Mouse (Mus musculus): ENCODE results near the gene Fosb. TPM values are rescaled to one million over a fixed set of nuclear protein-coding genes. Genes with fewer than 3 reads are reported as not detected.
A peak's percentile ranks its signal among the peaks of the same experiment; 100 is the strongest.

Fosb gene
- total and polyA plus RNA-seq, 2 experiments from 2014 or later, result 0.11 to 0.38 TPM

GRCm38 (mm10) chr7:19343210-19343808, 33.5 kb upstream of the Fosb start:
- Histone ChIP-seq H3K9me3 (ENCODE audit: low read length) (no peaks in the 10 kb centered on the region), H3K4me3 (ENCODE audit: low read depth, low read length) (no peak overlapping the region), H3K27me3 (ENCODE audit: insufficient read depth, low read length) (peaks cover 4% of the 10 kb centered on the region; the same call in 1 of the 2 replicates), H3K4me2 (ENCODE audit: low read depth, low read length, poor library complexity, severe bottlenecking) (0 out of 2 replicates have a peak overlapping the region, but pooled peaks have one; percentile 98), H3K27ac (ENCODE audit: low read depth, low read length) (no peak overlapping the region), H3K36me3 (ENCODE audit: insufficient read depth, low read length) (0 out of 2 replicates have a peak, but pooled peaks cover 2% of the 10 kb centered on the region), H3K4me1 (ENCODE audit: insufficient read depth, low read length) (peaks cover 11% of the 10 kb centered on the region), H3K9ac (replicated peaks; ENCODE audit: low read length, poor library complexity, severe bottlenecking) (no peak overlapping the region)
- ATAC-seq (ENCODE audit: low FRiP score), result no peak
- peak; percentile 86 for TF ChIP-seq CTCF (IDR thresholded peaks at IDR 0.05)
- DNase-seq (ENCODE audit: low spot score), result peak; percentile 72
- 1% methylated on average over 11 of the region's 11 CpGs for WGBS

- under 1% methylated on average over 27 of the region's 27 CpGs for WGBS
- DNase-seq (ENCODE audit: low spot score), result peak; percentile 85
- Histone ChIP-seq H3K9ac (replicated peaks; ENCODE audit: low read length, poor library complexity, severe bottlenecking) (peak overlapping the region; percentile 55; the same call in 1 of the 2 replicates), H3K36me3 (ENCODE audit: insufficient read depth, low read length) (0 out of 2 replicates have a peak, but pooled peaks cover 1% of the 10 kb centered on the region), H3K4me3 (ENCODE audit: low read depth, low read length) (peak overlapping the region; percentile 49), H3K4me2 (ENCODE audit: low read depth, low read length, poor library complexity, severe bottlenecking) (peak overlapping the region; percentile 98), H3K27ac (ENCODE audit: low read depth, low read length) (no peak overlapping the region), H3K4me1 (ENCODE audit: insufficient read depth, low read length) (peaks cover 11% of the 10 kb centered on the region), H3K27me3 (ENCODE audit: insufficient read depth, low read length) (peaks cover 4% of the 10 kb centered on the region; the same call in 1 of the 2 replicates), H3K9me3 (ENCODE audit: low read length) (no peaks in the 10 kb centered on the region)
- ATAC-seq (ENCODE audit: low FRiP score), result peak; percentile 28; the same call in 1 of the 2 replicates
- TF ChIP-seq CTCF (IDR thresholded peaks at IDR 0.05), result peak; percentile 98
Measured at GRCm38 (mm10) chr7:19342481-19343027, 32.7 kb upstream of the Fosb start.

DNA sequence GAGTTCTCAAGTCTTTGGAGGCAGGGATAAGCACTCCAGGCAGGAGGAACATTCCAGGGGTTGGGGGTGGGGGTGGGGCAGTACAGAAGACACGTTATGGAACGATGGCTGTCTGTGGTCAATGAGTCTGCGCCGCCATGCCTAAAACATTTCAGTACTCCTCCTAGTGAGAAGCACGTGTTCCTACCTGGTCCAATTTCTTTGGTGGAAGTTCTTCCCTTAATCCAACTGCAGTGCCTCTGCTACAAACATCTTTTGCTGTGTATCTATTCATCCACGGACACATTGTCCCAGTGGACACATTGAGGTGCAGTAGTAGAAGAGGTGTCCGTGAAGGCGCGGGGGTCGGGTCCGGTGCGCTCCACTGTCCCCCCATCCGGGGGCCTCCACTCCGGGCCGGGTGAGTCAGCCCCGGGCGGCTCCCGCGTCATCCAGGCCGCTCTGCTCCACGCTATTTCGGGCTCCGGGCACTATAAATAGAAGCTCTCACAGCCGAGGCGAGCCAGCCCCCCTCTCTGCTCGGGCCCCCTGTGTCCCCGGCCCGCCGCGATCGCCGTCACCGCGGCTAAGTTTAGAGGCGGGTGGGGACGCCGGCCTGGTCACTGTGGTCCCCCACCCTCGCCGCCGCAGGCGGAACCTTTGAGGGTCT, 32.0 kb upstream of the Fosb start:
- Histone ChIP-seq H3K4me3 (ENCODE audit: low read depth, low read length) (peak overlapping the region; percentile 49), H3K9ac (replicated peaks; ENCODE audit: low read length, poor library complexity, severe bottlenecking) (peak overlapping the region; percentile 55), H3K36me3 (ENCODE audit: insufficient read depth, low read length) (no peaks in the 10 kb centered on the region), H3K4me1 (ENCODE audit: insufficient read depth, low read length) (peaks cover 11% of the 10 kb centered on the region), H3K4me2 (ENCODE audit: low read depth, low read length, poor library complexity, severe bottlenecking) (peak overlapping the region; percentile 98), H3K27me3 (ENCODE audit: insufficient read depth, low read length) (peaks cover 4% of the 10 kb centered on the region; the same call in 1 of the 2 replicates), H3K9me3 (ENCODE audit: low read length) (no peaks in the 10 kb centered on the region), H3K27ac (ENCODE audit: low read depth, low read length) (no peak overlapping the region)
- no peak for TF ChIP-seq CTCF (IDR thresholded peaks at IDR 0.05)
- ATAC-seq (ENCODE audit: low FRiP score) (peak; percentile 18; the same call in 1 of the 2 replicates), DNase-seq (ENCODE audit: low spot score) (no peak)
- under 1% methylated on average over 41 of the region's 41 CpGs for WGBS

- Histone ChIP-seq H3K36me3 (ENCODE audit: insufficient read depth, low read length) (no peaks in the 10 kb centered on the region), H3K4me3 (ENCODE audit: low read depth, low read length) (peak overlapping the region; percentile 49), H3K9me3 (ENCODE audit: low read length) (no peaks in the 10 kb centered on the region), H3K27me3 (ENCODE audit: insufficient read depth, low read length) (peaks cover 4% of the 10 kb centered on the region; the same call in 1 of the 2 replicates), H3K27ac (ENCODE audit: low read depth, low read length) (no peak overlapping the region), H3K4me1 (ENCODE audit: insufficient read depth, low read length) (peaks cover 11% of the 10 kb centered on the region), H3K4me2 (ENCODE audit: low read depth, low read length, poor library complexity, severe bottlenecking) (peak overlapping the region; percentile 98), H3K9ac (replicated peaks; ENCODE audit: low read length, poor library complexity, severe bottlenecking) (no peak overlapping the region; the same call in 1 of the 2 replicates)
- TF ChIP-seq CTCF (IDR thresholded peaks at IDR 0.05), result no peak
- ATAC-seq (ENCODE audit: low FRiP score), result no peak
- 22% methylated on average over 10 of the region's 10 CpGs for WGBS
- no peak for DNase-seq (ENCODE audit: low spot score)
Measured at GRCm38 (mm10) chr7:19341250-19341649, 31.4 kb upstream of the Fosb start.

- Histone ChIP-seq H3K27ac (ENCODE audit: low read depth, low read length) (no peak overlapping the region), H3K4me1 (ENCODE audit: insufficient read depth, low read length) (peaks cover 4% of the 10 kb centered on the region; the same call in 1 of the 2 replicates), H3K36me3 (ENCODE audit: insufficient read depth, low read length) (no peaks in the 10 kb centered on the region), H3K9me3 (ENCODE audit: low read length) (no peaks in the 10 kb centered on the region), H3K27me3 (ENCODE audit: insufficient read depth, low read length) (peaks cover 4% of the 10 kb centered on the region; the same call in 1 of the 2 replicates), H3K4me3 (ENCODE audit: low read depth, low read length) (no peak overlapping the region), H3K9ac (replicated peaks; ENCODE audit: low read length, poor library complexity, severe bottlenecking) (no peak overlapping the region), H3K4me2 (ENCODE audit: low read depth, low read length, poor library complexity, severe bottlenecking) (no peak overlapping the region)
- DNase-seq (ENCODE audit: low spot score) (no peak), ATAC-seq (ENCODE audit: low FRiP score) (no peak)
- 75% methylated on average over 7 of the region's 7 CpGs for WGBS
- TF ChIP-seq CTCF (IDR thresholded peaks at IDR 0.05), result no peak
Measured at GRCm38 (mm10) chr7:19338596-19338995, 28.7 kb upstream of the Fosb start.
